Comparison of ENCODE assay signal across 9 mouse cellular contexts in genomic region chr4:7580554-7581219, GRCm38 (mm10).
DNase-seq lines count a peak whose midpoint lies in the region; ATAC-seq and TF ChIP-seq lines count a peak whose summit lies in the region.
"Had no signal": no experiment of that assay in that cellular context is flagged by ENCODE, and none has a peak within 500 bp of the region (broad histone marks: within the 10 kb centered on the region; RNA-seq: fewer than 3 reads in every experiment).

No protein-coding gene starts in this region.

- no peak for TF ChIP-seq POLR2A in kidney, adult 2 months (IDR thresholded peaks at IDR 0.05; ENCODE audit: low read depth, low read length)

- WGBS in lung, embryonic 16.5 days: 35% methylated on average over 10 of the region's 10 CpGs
- WGBS in hindbrain, embryonic 16.5 days: 43% methylated on average over 10 of the region's 10 CpGs
- WGBS in neural tube, embryonic 15.5 days: 35% methylated on average over 10 of the region's 10 CpGs
- WGBS in kidney, adult 2 months: 69% methylated on average over 10 of the region's 10 CpGs

- DNase-seq in lung, postnatal 4 days: no peak
- DNase-seq in embryo, embryonic 9.5 days (ENCODE audit: extremely low spot score): peak; percentile 6
- DNase-seq in spleen, postnatal 14 days (ENCODE audit: low spot score in 2 of 2): no peak
- DNase-seq in kidney, adult 2 months: no peak
- DNase-seq in gastrocnemius, postnatal 25 days: no peak
- DNase-seq: cerebellum, postnatal 25 days had no signal

- H3K36me3 ChIP-seq in lung, embryonic 16.5 days (ENCODE audit: control insufficient read depth, insufficient read depth, low read length): no peaks in the 10 kb centered on the region
- no peaks in the 10 kb centered on the region for H3K36me3 ChIP-seq in hindbrain, embryonic 16.5 days (ENCODE audit: control insufficient read depth, insufficient read depth, low read length)
- H3K36me3 ChIP-seq in neural tube, embryonic 15.5 days: no peaks in the 10 kb centered on the region
- H3K36me3 ChIP-seq in kidney, adult 2 months (ENCODE audit: control insufficient read depth, insufficient read depth, low read length): no peaks in the 10 kb centered on the region

- peak overlapping the region; percentile 34; the same call in 1 of the 2 replicates for H3K4me2 ChIP-seq in lung, embryonic 16.5 days (ENCODE audit: low read depth, low read length)
- peak overlapping the region; percentile 25 for H3K4me2 ChIP-seq in hindbrain, embryonic 16.5 days (ENCODE audit: low read length)
- H3K4me2 ChIP-seq in neural tube, embryonic 15.5 days: peak overlapping the region; percentile 30

- no peak for TF ChIP-seq CTCF in kidney, adult 2 months (conservative IDR thresholded peaks at IDR 0.05; ENCODE audit: insufficient read depth, insufficient read length, low read depth, low read length)

- no peaks in the 10 kb centered on the region for H3K9me3 ChIP-seq in lung, embryonic 16.5 days (ENCODE audit: control insufficient read depth, low read length)
- no peaks in the 10 kb centered on the region for H3K9me3 ChIP-seq in hindbrain, embryonic 16.5 days (ENCODE audit: control insufficient read depth, low read length)
- no peaks in the 10 kb centered on the region for H3K9me3 ChIP-seq in neural tube, embryonic 15.5 days (replicated peaks)

- ATAC-seq in lung, embryonic 16.5 days (ENCODE audit: low read depth): no peak
- peak; percentile 81 for ATAC-seq in hindbrain, embryonic 16.5 days
- ATAC-seq in neural tube, embryonic 15.5 days (ENCODE audit: low FRiP score): peak; percentile 85

- H3K4me1 ChIP-seq in lung, embryonic 16.5 days (replicated peaks; ENCODE audit: control insufficient read depth, insufficient read depth, low read length): no peaks in the 10 kb centered on the region; the same call in 1 of the 2 replicates
- H3K4me1 ChIP-seq in hindbrain, embryonic 16.5 days (ENCODE audit: control insufficient read depth, insufficient read depth, low read depth, low read length): peaks cover 7% of the 10 kb centered on the region
- peaks cover 12% of the 10 kb centered on the region for H3K4me1 ChIP-seq in neural tube, embryonic 15.5 days
- no peaks in the 10 kb centered on the region for H3K4me1 ChIP-seq in kidney, adult 2 months (ENCODE audit: control insufficient read depth, insufficient read depth, low read length)

- no peak overlapping the region for H3K9ac ChIP-seq in lung, embryonic 16.5 days (ENCODE audit: low read length)
- H3K9ac ChIP-seq in hindbrain, embryonic 16.5 days (ENCODE audit: low read depth, low read length): no peak overlapping the region
- no peak overlapping the region for H3K9ac ChIP-seq in neural tube, embryonic 15.5 days (replicated peaks)

- H3K4me3 ChIP-seq in lung, embryonic 16.5 days (ENCODE audit: low read length): no peak overlapping the region
- H3K4me3 ChIP-seq in hindbrain, embryonic 16.5 days (ENCODE audit: low read length): no peak overlapping the region
- H3K4me3 ChIP-seq in neural tube, embryonic 15.5 days (replicated peaks): no peak overlapping the region
- no peak overlapping the region for H3K4me3 ChIP-seq in kidney, adult 2 months (ENCODE audit: insufficient read depth, low read depth, low read length)

- H3K27ac ChIP-seq in lung, embryonic 16.5 days (ENCODE audit: low read length): no peak overlapping the region
- H3K27ac ChIP-seq in hindbrain, embryonic 16.5 days (ENCODE audit: low read depth, low read length): 0 out of 2 replicates have a peak overlapping the region, but pooled peaks have one; percentile 25
- H3K27ac ChIP-seq in neural tube, embryonic 15.5 days (replicated peaks): peak overlapping the region; percentile 75
- H3K27ac ChIP-seq in kidney, adult 2 months (ENCODE audit: insufficient read depth, low read depth, low read length): no peak overlapping the region

- H3K27me3 ChIP-seq in lung, embryonic 16.5 days (ENCODE audit: control insufficient read depth, insufficient read depth, low read depth, low read length): no peaks in the 10 kb centered on the region
- no peaks in the 10 kb centered on the region for H3K27me3 ChIP-seq in hindbrain, embryonic 16.5 days (replicated peaks; ENCODE audit: control insufficient read depth, insufficient read depth, low read length)
- H3K27me3 ChIP-seq in neural tube, embryonic 15.5 days (replicated peaks): no peaks in the 10 kb centered on the region
- H3K27me3 ChIP-seq in kidney, adult 2 months (replicated peaks; ENCODE audit: control insufficient read depth, insufficient read depth, low read length): no peaks in the 10 kb centered on the region

Comparison
In these comparisons a context has a peak if more than half of its experiments do, and no peak if none do; other contexts are left out.
1. H3K27ac ChIP-seq: peak in hindbrain, embryonic 16.5 days (single experiment) and neural tube, embryonic 15.5 days (single experiment); none in lung, embryonic 16.5 days (single experiment) and kidney, adult 2 months (single experiment).
2. Peak in every context shown above with its lines, with median percentiles within 50 percentile points of each other: H3K4me2 ChIP-seq.